Mouse (Mus musculus): Measurements from ENCODE around the gene Tnfsf13.
A peak's percentile ranks its signal among the peaks of the same experiment; 100 is the strongest.

Gene Tnfsf13

DNA sequence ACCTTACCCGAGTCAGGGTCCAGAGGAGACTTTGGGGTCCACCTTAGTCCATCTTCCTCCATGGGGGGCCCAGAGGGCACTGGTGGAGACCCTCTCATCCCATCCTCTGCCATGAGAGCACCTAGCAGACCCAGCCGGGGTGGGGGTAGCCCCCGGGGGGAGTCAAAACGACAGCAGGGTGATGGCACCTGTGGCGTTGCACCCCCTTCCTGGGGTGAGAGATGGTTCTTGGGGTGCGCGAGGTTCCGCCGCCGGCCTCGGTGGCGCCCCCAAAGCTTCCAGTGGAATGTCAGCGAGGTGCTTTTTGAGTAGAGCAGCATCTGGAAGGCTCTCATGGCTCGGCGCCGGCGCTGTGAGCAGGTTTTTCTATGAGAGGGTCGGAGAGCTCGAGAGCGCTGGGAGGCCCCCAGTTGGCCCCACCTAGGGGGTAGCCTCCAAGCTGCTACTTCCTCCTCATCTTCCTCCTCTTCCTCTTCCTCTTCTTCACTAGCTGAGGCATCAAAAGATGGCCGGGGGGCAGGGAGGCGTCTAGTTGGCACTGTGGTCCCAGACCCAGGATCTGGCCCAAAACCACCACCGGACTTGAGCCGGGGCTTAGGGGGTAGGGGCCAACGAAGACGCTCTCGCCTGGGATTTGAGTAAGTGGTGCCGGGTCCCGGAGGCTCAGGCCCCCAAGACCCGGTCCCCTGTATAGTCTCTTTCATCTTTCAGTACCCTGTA lies 5.3 kb downstream of the Tnfsf13 start:
- DNase-seq, result no peak

DNA sequence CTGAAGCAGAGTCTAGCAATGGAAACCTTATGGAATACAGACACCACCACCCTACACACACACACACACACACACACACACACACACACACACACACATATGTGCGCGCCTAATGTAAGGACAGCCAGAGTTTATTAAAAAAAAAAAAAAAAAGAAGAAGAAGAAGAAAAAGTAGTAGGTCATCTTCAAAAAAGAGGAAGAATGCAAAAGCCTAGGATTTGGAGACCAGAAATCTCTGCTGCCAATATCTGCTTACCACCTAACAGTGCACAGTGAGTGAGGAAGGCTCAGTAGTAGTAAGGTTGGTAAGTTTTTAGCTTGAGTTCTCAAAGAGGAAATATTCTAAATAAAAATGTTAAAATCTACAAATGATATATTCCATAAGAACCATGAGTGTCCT lies 6.4 kb downstream of the Tnfsf13 start:
- no peak for DNase-seq

DNA sequence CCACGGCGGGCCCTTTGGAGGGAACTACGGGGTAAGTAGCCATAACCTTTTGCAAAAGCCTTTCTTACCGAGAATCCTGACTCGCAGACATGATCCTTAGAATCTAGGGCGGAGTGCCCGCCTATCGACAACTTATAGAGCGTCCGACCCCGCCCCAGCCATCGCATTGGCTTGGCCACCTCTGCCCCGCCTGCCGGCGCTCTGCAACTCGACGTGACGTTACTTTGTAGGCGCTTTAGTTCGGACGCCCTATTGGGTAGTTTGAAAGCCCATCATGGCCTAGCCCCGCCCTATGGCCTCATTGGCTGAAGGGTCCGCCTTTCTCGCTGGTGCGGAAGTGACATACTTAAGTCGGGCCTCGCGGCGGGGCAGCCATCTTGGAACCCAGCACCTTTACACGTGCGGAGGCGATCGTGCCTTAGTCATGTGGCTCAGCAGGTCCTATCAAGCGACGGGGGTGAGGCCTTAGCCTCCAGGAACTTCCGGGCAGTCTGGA lies 13.3 kb downstream of the Tnfsf13 start, which contains the start of gene Eif4a1:
Gene Eif4a1 (minus strand): TSS at position 213 of the 496 bp plus-strand sequence.
- DNase-seq, result peak; percentile 100

- no peak for DNase-seq
These were observed 13.9 kb downstream of the Tnfsf13 start for GRCm38 (mm10) chr11:69671726-69672124.

GRCm38 (mm10) chr11:69670786-69671725 lies 14.5 kb downstream of the Tnfsf13 start:
- peak; percentile 97 for DNase-seq

DNA sequence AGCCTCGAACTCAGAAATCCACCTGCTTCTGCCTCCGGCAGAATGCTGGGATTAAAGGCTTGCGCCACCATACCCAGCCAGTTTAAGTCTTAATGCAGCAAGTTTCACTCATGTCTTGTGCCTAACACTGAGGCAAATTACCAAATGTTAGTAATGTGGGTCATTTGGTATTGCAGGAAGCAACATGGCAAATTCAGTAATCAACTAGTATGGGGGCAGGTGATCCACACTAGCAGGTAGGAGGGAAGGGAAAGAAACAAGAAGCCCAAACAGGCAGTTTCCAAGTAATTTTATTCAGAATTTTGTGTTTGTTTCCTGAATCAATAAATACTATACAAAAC lies 18.9 kb downstream of the Tnfsf13 start:
- DNase-seq, result no peak

DNA sequence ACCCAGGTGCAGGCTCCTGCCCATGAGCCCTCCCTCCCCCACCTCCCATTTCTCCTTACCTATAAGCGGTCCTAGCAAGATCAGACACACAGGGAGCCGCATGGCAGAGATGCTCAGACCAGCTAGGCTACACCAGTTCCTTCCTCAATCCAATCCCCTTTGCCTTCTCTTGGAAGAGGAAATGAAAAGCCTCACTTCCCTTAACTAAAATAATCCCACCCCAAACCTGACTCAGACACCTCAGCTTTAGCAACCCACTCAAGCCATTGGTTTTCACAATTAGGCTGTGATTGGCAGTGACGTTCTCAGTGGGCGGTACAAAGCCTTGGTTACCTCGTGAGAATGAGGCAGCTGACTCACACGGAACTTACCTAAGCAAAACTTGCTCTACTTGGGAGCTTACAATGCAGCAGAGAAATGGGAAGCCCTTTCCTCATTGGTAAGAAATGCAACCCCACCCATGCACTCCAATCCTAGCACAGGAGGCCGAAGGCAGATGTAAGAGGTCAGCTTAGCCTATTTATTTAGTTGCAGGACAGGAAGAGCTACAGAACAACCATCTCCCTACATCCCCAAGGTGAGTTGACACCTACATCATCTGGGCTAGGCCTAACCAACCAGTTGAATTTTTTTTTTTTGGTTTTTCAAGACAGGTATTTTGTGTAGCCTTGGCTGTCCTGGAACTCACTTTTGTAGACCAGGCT lies 19.5 kb downstream of the Tnfsf13 start, which contains the start of gene Cd68:
Gene Cd68 (minus strand): TSS at position 193 of the 704 bp plus-strand sequence.
- peak in 1 of 2 experiments; percentile 48 for DNase-seq

GRCm38 (mm10) chr11:69665457-69665960 lies 20.1 kb downstream of the Tnfsf13 start:
- peak in 1 of 2 experiments; percentile 34 for DNase-seq

GRCm38 (mm10) chr11:69664841-69665240 lies 20.7 kb downstream of the Tnfsf13 start:
- DNase-seq, result peak in 1 of 2 experiments; percentile 33

- peak in 1 of 2 experiments; percentile 66 for DNase-seq
These were observed 21.8 kb downstream of the Tnfsf13 start for GRCm38 (mm10) chr11:69663795-69664194.

- peak in 1 of 2 experiments; percentile 60 for DNase-seq
These were observed 22.5 kb downstream of the Tnfsf13 start for GRCm38 (mm10) chr11:69662967-69663671.

DNA sequence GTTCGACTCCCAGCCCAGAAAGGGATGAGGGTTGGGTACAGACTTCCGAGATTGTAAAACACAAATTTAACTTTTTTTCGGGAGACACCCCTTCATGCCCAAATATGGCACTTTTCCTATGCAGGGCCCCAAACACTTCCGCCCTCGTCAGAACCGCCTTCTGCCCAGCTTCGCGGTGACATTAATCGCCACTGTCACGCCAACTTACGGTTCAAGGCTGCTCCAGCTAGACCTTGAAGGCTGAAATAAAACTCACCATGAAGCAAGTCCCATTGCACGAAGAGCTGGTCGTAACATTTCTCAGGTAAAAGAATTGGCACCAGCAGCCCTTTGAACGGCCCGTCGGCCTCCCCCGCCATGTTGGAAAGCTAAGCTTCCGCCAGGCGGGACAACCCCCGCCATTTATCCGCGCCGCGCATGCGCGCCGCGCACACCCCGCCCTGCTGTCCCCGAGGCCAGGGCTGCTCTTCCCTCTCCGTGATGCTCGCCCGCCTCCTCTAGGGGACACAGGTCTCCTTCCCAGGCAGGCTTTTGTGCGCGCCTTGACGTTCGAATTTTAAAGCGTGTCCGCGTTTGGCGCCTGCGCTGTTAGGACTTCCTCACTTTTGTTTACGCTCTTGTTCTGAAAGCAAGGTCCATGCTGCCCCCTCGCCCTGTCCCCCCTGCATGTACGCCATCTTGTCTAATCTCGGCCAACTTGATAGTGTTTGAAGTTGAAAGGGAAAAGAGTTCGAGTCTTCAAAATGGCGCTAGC lies 23.2 kb downstream of the Tnfsf13 start, which contains the start of gene Mpdu1:
Gene Mpdu1 (minus strand): TSS at position 430 of the 754 bp plus-strand sequence.
- DNase-seq, result peak; percentile 94 to 98

- DNase-seq, result peak in 1 of 2 experiments; percentile 58
These were observed 24.2 kb downstream of the Tnfsf13 start for GRCm38 (mm10) chr11:69661221-69661881.

DNA sequence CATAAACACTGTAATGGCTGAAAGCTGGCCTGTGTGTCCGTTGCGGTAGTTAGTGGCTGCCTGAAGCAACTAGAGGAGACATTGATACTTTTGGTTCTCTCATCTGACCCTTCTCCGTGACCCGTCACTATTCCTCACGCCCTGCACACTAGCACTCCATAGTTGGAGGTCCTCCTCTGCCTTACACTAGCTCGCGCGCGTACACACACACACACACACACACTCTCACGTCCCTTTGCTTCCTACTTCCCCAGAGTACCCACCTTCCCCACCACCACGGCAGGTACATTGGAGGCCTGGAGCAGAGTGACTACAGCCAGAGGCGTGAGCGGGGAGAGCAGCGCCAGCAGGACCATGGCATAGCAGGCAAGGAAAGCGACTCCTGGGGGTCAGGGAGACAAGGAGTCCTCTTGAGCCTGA lies 28.1 kb downstream of the Tnfsf13 start:
- DNase-seq, result peak in 1 of 2 experiments; percentile 36

GRCm38 (mm10) chr11:69656617-69657461 lies 28.7 kb downstream of the Tnfsf13 start:
- DNase-seq, result peak; percentile 37 to 57

DNA sequence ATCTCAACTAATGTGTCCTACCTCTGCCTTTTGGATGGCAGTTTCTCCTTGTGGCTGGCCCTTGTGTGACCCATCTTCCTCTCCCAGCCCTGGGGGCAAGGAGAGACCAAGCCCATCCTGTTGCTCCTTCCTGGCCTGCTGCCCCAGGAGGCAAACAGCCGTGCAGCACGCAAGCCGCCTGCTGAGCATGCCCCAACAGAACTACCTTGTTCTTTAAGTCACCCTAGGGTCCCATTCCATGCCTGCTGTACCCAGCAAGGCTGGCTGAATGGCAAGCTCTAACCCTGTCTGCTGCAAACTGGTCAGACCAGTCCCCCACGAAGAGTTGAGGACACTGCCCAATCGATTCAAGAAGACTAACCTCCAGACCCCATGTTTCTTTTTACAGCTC lies 29.5 kb downstream of the Tnfsf13 start:
- DNase-seq, result no peak

DNA sequence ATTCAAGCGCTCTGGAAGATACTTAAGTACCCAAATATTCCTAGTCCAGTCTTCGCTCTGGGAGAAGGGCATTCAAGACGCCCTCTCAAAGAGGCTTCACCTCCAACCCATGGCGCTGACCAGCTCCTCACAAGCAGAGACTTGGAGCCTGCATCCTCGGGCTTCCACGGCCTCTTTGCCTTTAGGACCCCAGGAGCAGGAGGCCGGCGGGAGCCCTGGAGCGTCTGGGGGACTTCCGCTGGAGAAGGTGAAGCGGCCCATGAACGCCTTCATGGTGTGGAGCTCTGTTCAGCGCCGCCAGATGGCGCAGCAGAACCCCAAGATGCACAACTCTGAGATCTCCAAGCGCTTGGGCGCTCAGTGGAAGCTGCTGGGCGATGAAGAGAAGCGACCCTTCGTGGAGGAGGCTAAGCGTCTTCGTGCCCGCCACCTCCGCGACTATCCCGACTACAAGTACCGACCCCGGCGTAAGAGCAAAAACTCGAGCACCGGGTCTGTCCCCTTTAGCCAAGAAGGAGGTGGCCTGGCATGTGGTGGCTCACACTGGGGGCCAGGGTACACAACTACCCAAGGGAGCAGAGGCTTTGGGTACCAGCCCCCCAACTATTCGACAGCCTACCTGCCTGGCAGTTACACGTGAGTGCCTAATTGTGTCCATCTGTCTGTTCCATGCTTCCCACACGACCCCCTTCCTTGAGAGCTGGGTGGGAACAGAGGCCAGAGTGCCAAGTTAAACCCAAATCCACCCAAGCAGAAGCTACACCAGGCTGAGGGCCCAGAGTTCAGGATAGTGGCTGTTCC lies 30.1 kb downstream of the Tnfsf13 start, which contains the start of gene Sox15:
Gene Sox15 (plus strand): TSS at position 51 of the 801 bp plus-strand sequence.
- DNase-seq, result peak; percentile 79

DNA sequence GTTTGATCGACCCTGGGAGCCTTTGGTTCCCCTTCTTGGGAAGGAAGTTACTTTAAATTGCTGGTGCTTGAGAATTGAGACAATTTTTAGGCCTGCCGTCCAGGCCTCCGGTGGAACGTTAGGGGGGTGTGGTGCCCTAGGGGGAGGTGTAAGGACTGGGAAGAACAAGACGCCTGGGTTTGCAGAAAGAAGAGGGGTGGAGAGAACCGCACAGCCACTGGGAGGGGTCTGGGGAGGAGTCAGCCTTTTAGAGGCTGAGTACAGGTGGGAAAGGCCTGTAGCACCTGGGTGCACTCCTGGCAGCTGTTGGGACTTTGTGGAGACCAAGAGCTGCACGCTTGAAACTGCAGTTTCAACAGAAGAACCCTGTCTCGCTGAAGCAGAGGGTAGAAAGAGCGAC lies 30.8 kb downstream of the Tnfsf13 start:
- DNase-seq, result peak in 1 of 2 experiments; percentile 43

All from kidney, postnatal 25 days (tissue).